Mouse (Mus musculus): ENCODE data around the gene Prkcg. TPM values are rescaled to one million over a fixed set of nuclear protein-coding genes. Genes with fewer than 3 reads are reported as not detected.

The Prkcg gene
- polyA plus RNA-seq, 1 experiment, result 3.4 TPM

DNA sequence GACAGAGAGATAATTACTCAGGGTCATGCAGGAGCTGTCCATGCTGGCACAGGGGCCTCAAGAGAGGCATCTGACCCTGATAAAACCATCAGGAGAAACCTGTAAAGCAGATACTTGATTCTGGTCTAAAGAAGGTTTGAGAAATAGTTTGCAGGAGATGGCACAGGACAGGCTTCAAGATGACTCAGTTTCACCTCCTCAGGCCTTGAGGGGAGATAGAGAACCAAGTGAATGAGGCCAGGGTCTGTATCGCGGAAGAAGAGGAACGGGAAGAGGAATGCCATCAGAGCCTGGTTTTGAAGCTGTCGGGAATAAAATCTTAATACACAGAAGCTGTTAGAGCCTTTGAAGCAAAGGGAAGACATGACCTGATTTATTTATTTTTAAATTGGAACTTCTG, 28.7 kb downstream of the Prkcg start:
- Histone ChIP-seq H3K27ac (ENCODE audit: insufficient read depth, low read length) (no peak overlapping the region), H3K4me1 (ENCODE audit: control insufficient read depth, insufficient read depth, low read length) (no peaks in the 10 kb centered on the region), H3K36me3 (ENCODE audit: control insufficient read depth, insufficient read depth, low read length, poor library complexity, severe bottlenecking) (no peaks in the 10 kb centered on the region), H3K27me3 (ENCODE audit: control insufficient read depth, insufficient read depth, low read length, poor library complexity, severe bottlenecking) (no peaks in the 10 kb centered on the region), H3K9ac (ENCODE audit: low read depth, poor library complexity, severe bottlenecking) (no peak overlapping the region), H3K4me3 (ENCODE audit: low read depth, low read length) (no peak overlapping the region), H3K9me3 (replicated peaks; ENCODE audit: control insufficient read depth, insufficient read depth, low read length, poor library complexity, severe bottlenecking) (no peaks in the 10 kb centered on the region)
- TF ChIP-seq POLR2A (IDR thresholded peaks at IDR 0.05; ENCODE audit: insufficient read depth, low read length), result no peak
- no peak for TF ChIP-seq EP300 (IDR thresholded peaks at IDR 0.05; ENCODE audit: insufficient read depth, low read depth, low read length)
- TF ChIP-seq CTCF (IDR thresholded peaks at IDR 0.05; ENCODE audit: low read depth, low read length), result no peak

GRCm38 (mm10) chr7:3320856-3321255, 31.9 kb downstream of the Prkcg start:
- H3K4me1 ChIP-seq (ENCODE audit: control insufficient read depth, insufficient read depth, low read length), result no peaks in the 10 kb centered on the region
- H3K9me3 ChIP-seq (replicated peaks; ENCODE audit: control insufficient read depth, insufficient read depth, low read length, poor library complexity, severe bottlenecking), result no peaks in the 10 kb centered on the region
- H3K27ac ChIP-seq (ENCODE audit: insufficient read depth, low read length), result no peak overlapping the region
- H3K4me3 ChIP-seq (ENCODE audit: low read depth, low read length), result no peak overlapping the region
- no peaks in the 10 kb centered on the region; the same call in 1 of the 2 replicates for H3K36me3 ChIP-seq (ENCODE audit: control insufficient read depth, insufficient read depth, low read length, poor library complexity, severe bottlenecking)
- H3K27me3 ChIP-seq (ENCODE audit: control insufficient read depth, insufficient read depth, low read length, poor library complexity, severe bottlenecking), result no peaks in the 10 kb centered on the region
- no peak for TF ChIP-seq EP300 (IDR thresholded peaks at IDR 0.05; ENCODE audit: insufficient read depth, low read depth, low read length)
- TF ChIP-seq POLR2A (IDR thresholded peaks at IDR 0.05; ENCODE audit: insufficient read depth, low read length), result no peak
- no peak for TF ChIP-seq CTCF (IDR thresholded peaks at IDR 0.05; ENCODE audit: low read depth, low read length)
- no peak overlapping the region for H3K9ac ChIP-seq (ENCODE audit: low read depth, poor library complexity, severe bottlenecking)

DNA sequence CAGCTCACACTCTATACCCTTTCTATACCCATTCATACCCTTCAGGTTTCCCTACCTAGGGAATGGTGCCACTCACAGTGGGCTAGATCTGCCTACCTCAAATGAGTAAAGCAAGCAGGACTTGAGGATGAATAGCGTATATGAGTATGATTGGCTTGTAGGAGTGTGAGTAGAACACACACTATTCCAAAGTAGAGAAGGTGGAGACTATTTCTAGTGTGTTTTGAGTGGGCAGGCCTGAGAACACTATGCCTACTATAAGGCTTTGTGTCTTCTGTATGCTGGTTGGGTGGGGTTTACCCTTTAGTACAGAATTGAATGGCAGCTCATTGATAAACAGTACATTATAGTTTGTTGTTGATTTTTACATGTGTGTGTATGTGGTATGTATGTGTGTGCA, 34.8 kb downstream of the Prkcg start:
- H3K4me3 ChIP-seq (ENCODE audit: low read depth, low read length), result no peak overlapping the region
- H3K9me3 ChIP-seq (replicated peaks; ENCODE audit: control insufficient read depth, insufficient read depth, low read length, poor library complexity, severe bottlenecking), result no peaks in the 10 kb centered on the region
- no peaks in the 10 kb centered on the region for H3K27me3 ChIP-seq (ENCODE audit: control insufficient read depth, insufficient read depth, low read length, poor library complexity, severe bottlenecking)
- no peaks in the 10 kb centered on the region for H3K4me1 ChIP-seq (ENCODE audit: control insufficient read depth, insufficient read depth, low read length)
- H3K36me3 ChIP-seq (ENCODE audit: control insufficient read depth, insufficient read depth, low read length, poor library complexity, severe bottlenecking), result no peaks in the 10 kb centered on the region; the same call in 1 of the 2 replicates
- H3K9ac ChIP-seq (ENCODE audit: low read depth, poor library complexity, severe bottlenecking), result no peak overlapping the region
- no peak overlapping the region for H3K27ac ChIP-seq (ENCODE audit: insufficient read depth, low read length)
- TF ChIP-seq CTCF (IDR thresholded peaks at IDR 0.05; ENCODE audit: low read depth, low read length) (no peak), POLR2A (IDR thresholded peaks at IDR 0.05; ENCODE audit: insufficient read depth, low read length) (no peak), EP300 (IDR thresholded peaks at IDR 0.05; ENCODE audit: insufficient read depth, low read depth, low read length) (no peak)

- no peak for TF ChIP-seq CTCF (IDR thresholded peaks at IDR 0.05; ENCODE audit: low read depth, low read length)
- no peak for TF ChIP-seq POLR2A (IDR thresholded peaks at IDR 0.05; ENCODE audit: insufficient read depth, low read length)
- no peak for TF ChIP-seq EP300 (IDR thresholded peaks at IDR 0.05; ENCODE audit: insufficient read depth, low read depth, low read length)
- Histone ChIP-seq H3K9me3 (replicated peaks; ENCODE audit: control insufficient read depth, insufficient read depth, low read length, poor library complexity, severe bottlenecking) (no peaks in the 10 kb centered on the region), H3K27ac (ENCODE audit: insufficient read depth, low read length) (no peak overlapping the region), H3K4me3 (ENCODE audit: low read depth, low read length) (no peak overlapping the region), H3K27me3 (ENCODE audit: control insufficient read depth, insufficient read depth, low read length, poor library complexity, severe bottlenecking) (no peaks in the 10 kb centered on the region), H3K9ac (ENCODE audit: low read depth, poor library complexity, severe bottlenecking) (no peak overlapping the region), H3K36me3 (ENCODE audit: control insufficient read depth, insufficient read depth, low read length, poor library complexity, severe bottlenecking) (no peaks in the 10 kb centered on the region; the same call in 1 of the 2 replicates), H3K4me1 (ENCODE audit: control insufficient read depth, insufficient read depth, low read length) (no peaks in the 10 kb centered on the region)
These were observed 39.0 kb downstream of the Prkcg start for GRCm38 (mm10) chr7:3327961-3328360.

DNA sequence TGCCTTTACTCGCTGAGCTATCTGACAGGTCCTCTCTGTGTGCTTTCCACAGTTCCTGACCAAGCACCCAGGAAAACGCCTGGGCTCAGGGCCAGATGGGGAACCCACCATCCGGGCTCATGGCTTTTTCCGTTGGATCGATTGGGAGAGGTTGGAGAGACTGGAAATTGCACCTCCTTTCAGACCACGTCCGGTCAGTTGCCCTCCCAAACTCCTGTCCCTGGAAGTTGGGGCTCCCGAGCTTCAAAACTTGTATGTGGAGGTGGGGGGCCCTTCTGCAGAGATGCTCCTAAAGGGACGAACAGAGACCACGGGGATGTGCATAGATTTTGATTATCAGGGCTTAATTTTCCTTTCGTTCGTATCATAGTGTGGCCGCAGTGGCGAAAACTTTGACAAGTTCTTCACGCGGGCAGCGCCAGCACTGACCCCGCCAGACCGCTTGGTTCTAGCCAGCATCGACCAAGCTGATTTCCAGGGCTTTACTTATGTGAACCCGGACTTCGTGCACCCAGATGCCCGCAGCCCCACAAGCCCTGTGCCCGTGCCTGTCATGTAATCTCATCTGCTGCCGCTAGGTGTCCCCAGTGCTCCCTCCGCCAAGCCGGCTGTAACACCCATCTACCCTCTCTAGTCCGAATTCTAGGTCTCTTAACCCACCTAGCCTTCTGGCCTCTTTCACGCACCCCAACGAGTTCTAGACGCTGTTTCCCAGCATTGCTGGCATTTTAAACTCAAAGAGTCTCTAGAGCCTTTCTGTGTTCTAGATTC, 41.0 kb downstream of the Prkcg start:
- no peaks in the 10 kb centered on the region for H3K27me3 ChIP-seq (ENCODE audit: control insufficient read depth, insufficient read depth, low read length, poor library complexity, severe bottlenecking)
- H3K9me3 ChIP-seq (replicated peaks; ENCODE audit: control insufficient read depth, insufficient read depth, low read length, poor library complexity, severe bottlenecking), result no peaks in the 10 kb centered on the region
- no peaks in the 10 kb centered on the region for H3K4me1 ChIP-seq (ENCODE audit: control insufficient read depth, insufficient read depth, low read length)
- no peaks in the 10 kb centered on the region; the same call in 1 of the 2 replicates for H3K36me3 ChIP-seq (ENCODE audit: control insufficient read depth, insufficient read depth, low read length, poor library complexity, severe bottlenecking)
- no peak overlapping the region for H3K27ac ChIP-seq (ENCODE audit: insufficient read depth, low read length)
- H3K9ac ChIP-seq (ENCODE audit: low read depth, poor library complexity, severe bottlenecking), result no peak overlapping the region
- H3K4me3 ChIP-seq (ENCODE audit: low read depth, low read length), result peak overlapping the region; percentile 30
- TF ChIP-seq CTCF (IDR thresholded peaks at IDR 0.05; ENCODE audit: low read depth, low read length) (peak; percentile 97), EP300 (IDR thresholded peaks at IDR 0.05; ENCODE audit: insufficient read depth, low read depth, low read length) (no peak), POLR2A (IDR thresholded peaks at IDR 0.05; ENCODE audit: insufficient read depth, low read length) (no peak)

- Histone ChIP-seq H3K9ac (ENCODE audit: low read depth, poor library complexity, severe bottlenecking) (no peak overlapping the region), H3K36me3 (ENCODE audit: control insufficient read depth, insufficient read depth, low read length, poor library complexity, severe bottlenecking) (no peaks in the 10 kb centered on the region), H3K4me3 (ENCODE audit: low read depth, low read length) (no peak overlapping the region; the same call in 1 of the 2 replicates), H3K9me3 (replicated peaks; ENCODE audit: control insufficient read depth, insufficient read depth, low read length, poor library complexity, severe bottlenecking) (no peaks in the 10 kb centered on the region), H3K4me1 (ENCODE audit: control insufficient read depth, insufficient read depth, low read length) (no peaks in the 10 kb centered on the region), H3K27ac (ENCODE audit: insufficient read depth, low read length) (no peak overlapping the region), H3K27me3 (ENCODE audit: control insufficient read depth, insufficient read depth, low read length, poor library complexity, severe bottlenecking) (no peaks in the 10 kb centered on the region)
- TF ChIP-seq POLR2A (IDR thresholded peaks at IDR 0.05; ENCODE audit: insufficient read depth, low read length) (no peak), CTCF (IDR thresholded peaks at IDR 0.05; ENCODE audit: low read depth, low read length) (no peak), EP300 (IDR thresholded peaks at IDR 0.05; ENCODE audit: insufficient read depth, low read depth, low read length) (no peak)
These were observed 42.2 kb downstream of the Prkcg start for GRCm38 (mm10) chr7:3331171-3331570.

Measured in ES-Bruce4 (cell line).